Mouse (Mus musculus) left cerebral cortex, postnatal 25 days (tissue): ENCODE measurements around the gene Tma16. TPM values are rescaled to one million over a fixed set of nuclear protein-coding genes. Genes with fewer than 3 reads are reported as not detected.

Experiments
- DNase-seq, 2 experiments: peaks; one replicate each; pipeline ENCODE4 v3.0.0; 2022; ENCODE audit warnings: low spot score in 2 of 2, mixed read lengths in 1 of 2
- intact Hi-C: fragments of 180-260 bp; cut with DNase I; formaldehyde crosslinking; loops from one replicate; pipeline ENCODE4 v1.15.1; 2025
- total RNA-seq, 2 experiments: library from RNA; stranded (reverse); gene quantifications; 2 replicates each; pipeline ENCODE4 v1.2.3; 2021

Gene Tma16
- total RNA-seq, 2 experiments from 2014 or later = 9.2 to 10.5 TPM

GRCm38 (mm10) chr8:66433577-66433976 is 52.8 kb downstream of the Tma16 start:
- DNase-seq = no peak
- intact Hi-C loops = no loop called here

GRCm38 (mm10) chr8:66430639-66431038 is 55.7 kb downstream of the Tma16 start:
- no peak for DNase-seq
- intact Hi-C loops = no loop called here

Other genes starting within 250 kb of the Tma16 start
- under 1 TPM; 0.09 to 0.16 TPM for gene Tktl2, start 25.2 kb upstream of the Tma16 start, total RNA-seq
- 1 to 10 TPM; 6.9 to 7.2 TPM for gene Npy5r, start 201.6 kb upstream of the Tma16 start, total RNA-seq
- gene Npy1r, start 210.7 kb upstream of the Tma16 start, total RNA-seq = 10 to 100 TPM; 27.8 to 31.4 TPM